Mouse (Mus musculus): ENCODE data around the gene Plekhg3.

Plekhg3 gene

GRCm38 (mm10) chr12:76587357-76587756 is 56.7 kb downstream of the Plekhg3 start:
- peak; percentile 91 for DNase-seq

- DNase-seq, result peak; percentile 98
Measured at GRCm38 (mm10) chr12:76589531-76589930, 58.8 kb downstream of the Plekhg3 start.

- no peak for DNase-seq
Measured at GRCm38 (mm10) chr12:76591037-76591436, 60.3 kb downstream of the Plekhg3 start.

GRCm38 (mm10) chr12:76592213-76592612 is 61.5 kb downstream of the Plekhg3 start:
- DNase-seq, result no peak

GRCm38 (mm10) chr12:76593254-76593653 is 62.6 kb downstream of the Plekhg3 start:
- DNase-seq, result no peak

GRCm38 (mm10) chr12:76593839-76594322 is 63.2 kb downstream of the Plekhg3 start:
- DNase-seq, result peak; percentile 98

- DNase-seq, result no peak
Measured at GRCm38 (mm10) chr12:76594556-76594955, 63.9 kb downstream of the Plekhg3 start.

- no peak for DNase-seq
Measured at GRCm38 (mm10) chr12:76595830-76596229, 65.1 kb downstream of the Plekhg3 start.

- peak; percentile 96 for DNase-seq
Measured at GRCm38 (mm10) chr12:76596292-76597023, 65.8 kb downstream of the Plekhg3 start.

- peak; percentile 93 for DNase-seq
Measured at GRCm38 (mm10) chr12:76597577-76598100, 66.9 kb downstream of the Plekhg3 start.

GRCm38 (mm10) chr12:76598196-76598928 is 67.7 kb downstream of the Plekhg3 start:
- peak; percentile 92 for DNase-seq

GRCm38 (mm10) chr12:76603779-76604178 is 73.1 kb downstream of the Plekhg3 start:
- DNase-seq, result no peak

GRCm38 (mm10) chr12:76604546-76604945 is 73.9 kb downstream of the Plekhg3 start:
- DNase-seq, result no peak

GRCm38 (mm10) chr12:76605837-76606236 is 75.1 kb downstream of the Plekhg3 start:
- DNase-seq, result no peak

GRCm38 (mm10) chr12:76608241-76608640 is 77.5 kb downstream of the Plekhg3 start:
- no peak for DNase-seq

GRCm38 (mm10) chr12:76608997-76609565 is 78.4 kb downstream of the Plekhg3 start:
- no peak for DNase-seq

- no peak for DNase-seq
Measured at GRCm38 (mm10) chr12:76612621-76613020, 81.9 kb downstream of the Plekhg3 start.

- peak; percentile 93 for DNase-seq
Measured at GRCm38 (mm10) chr12:76614868-76615579, 84.3 kb downstream of the Plekhg3 start.

- no peak for DNase-seq
Measured at GRCm38 (mm10) chr12:76615580-76615937, 84.9 kb downstream of the Plekhg3 start.

GRCm38 (mm10) chr12:76618175-76618574 is 87.5 kb downstream of the Plekhg3 start:
- peak; percentile 93 for DNase-seq

GRCm38 (mm10) chr12:76619847-76620246 is 89.2 kb downstream of the Plekhg3 start:
- DNase-seq, result no peak

GRCm38 (mm10) chr12:76623374-76623773 is 92.7 kb downstream of the Plekhg3 start:
- no peak for DNase-seq

All from heart, adult 11 months (tissue).